10 mouse cellular contexts compared by ENCODE assay signal in the genomic region with DNA sequence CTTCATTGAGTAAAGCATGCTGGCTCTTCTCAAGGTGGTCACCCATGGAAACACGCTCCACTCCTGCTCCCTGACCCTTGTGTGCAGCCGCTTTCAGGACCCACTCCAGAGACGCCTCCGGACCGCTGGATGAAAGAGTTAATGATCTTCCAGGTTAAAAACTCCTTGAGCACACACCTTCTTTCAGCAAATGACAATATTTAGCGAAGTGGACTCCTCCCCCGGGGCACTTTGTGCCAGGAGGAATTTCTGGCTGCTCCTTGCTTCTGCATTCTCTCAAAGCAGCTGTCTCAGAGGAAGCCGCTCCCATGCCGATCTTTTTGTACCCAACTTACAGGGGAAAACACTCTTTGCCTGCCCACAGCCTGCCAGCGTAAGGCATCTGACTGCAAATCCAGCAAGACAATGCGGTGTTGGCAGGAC. TPM values are rescaled to one million over a fixed set of nuclear protein-coding genes. Genes with fewer than 3 reads are reported as not detected.
DNase-seq lines count a peak whose midpoint lies in the region; ATAC-seq and TF ChIP-seq lines count a peak whose summit lies in the region.
"Had no signal": no experiment of that assay in that cellular context is flagged by ENCODE, and none has a peak within 500 bp of the region (broad histone marks: within the 10 kb centered on the region; RNA-seq: fewer than 3 reads in every experiment).

No protein-coding gene starts in this region.

- DNase-seq in cerebellum, adult 11-12 months: peak; percentile 5
- no peak for DNase-seq in cerebellum, adult 11 months
- peak; percentile 17 to 23 for DNase-seq in left cerebral cortex, adult 18-20 months (ENCODE audit: low spot score in 2 of 2)
- no peak for DNase-seq in left cerebral cortex, adult 11 months (ENCODE audit: low spot score)
- peak; percentile 7 to 22 for DNase-seq in left cerebral cortex, postnatal 10 days (ENCODE audit: extremely low spot score in 1 of 2, low spot score in 2 of 2)
- peak; percentile 44 for DNase-seq in stomach, postnatal 0 days (ENCODE audit: low spot score)
- no peak for DNase-seq in adipocyte (ENCODE audit: low spot score)
- no peak for DNase-seq in thymus, postnatal 10 days (ENCODE audit: low spot score in 2 of 2)

- H3K36me3 ChIP-seq in stomach, postnatal 0 days (ENCODE audit: control insufficient read depth, insufficient read depth, low read length): no peaks in the 10 kb centered on the region

- H3K27ac ChIP-seq in stomach, postnatal 0 days (replicated peaks): no peak overlapping the region

- 0 out of 2 replicates have a peak overlapping the region, but pooled peaks have one; percentile 19 for H3K9ac ChIP-seq in stomach, postnatal 0 days (ENCODE audit: low read length)

- H3K4me1 ChIP-seq in stomach, postnatal 0 days (replicated peaks; ENCODE audit: control insufficient read depth, insufficient read depth): no peaks in the 10 kb centered on the region

- TF ChIP-seq CTCF in stomach, postnatal 0 days (IDR thresholded peaks at IDR 0.05; ENCODE audit: low read depth): no peak

- no peak overlapping the region for H3K4me3 ChIP-seq in stomach, postnatal 0 days (ENCODE audit: low read depth, low read length)

- no peaks in the 10 kb centered on the region for H3K9me3 ChIP-seq in stomach, postnatal 0 days (ENCODE audit: control insufficient read depth, low read length)

- peak; percentile 45; the same call in 1 of the 2 replicates for ATAC-seq in stomach, postnatal 0 days (ENCODE audit: low FRiP score, low TSS enrichment)

- 44% methylated on average over 11 of the region's 11 CpGs for WGBS in stomach, postnatal 0 days

- TF ChIP-seq EP300 in stomach, postnatal 0 days (optimal IDR thresholded peaks at IDR 0.05): no peak

- H3K27me3 ChIP-seq in stomach, postnatal 0 days (ENCODE audit: control insufficient read depth, insufficient read depth, low read length): no peaks in the 10 kb centered on the region

- peak overlapping the region; percentile 38 for H3K4me2 ChIP-seq in stomach, postnatal 0 days (replicated peaks; ENCODE audit: low read depth)

- intact Hi-C loops in left cerebral cortex, postnatal 10 days (cut with DNase I): no loop called here

RNA-seq across cellular contexts. Expression of gene Atp13a4, which starts 3.4 kb away (rescaled TPM):
- total RNA-seq in left cerebral cortex, adult 18-20 months (2021): 10 to 100 TPM in 1 of 2 experiments, 1 to 10 TPM in 1; 9.0 to 10.4 TPM
- 10 to 100 TPM in 1 of 2 experiments, 1 to 10 TPM in 1; 8.8 to 10.3 TPM for total RNA-seq in left cerebral cortex, postnatal 10 days (2021)
- polyA plus RNA-seq in stomach, postnatal 0 days (2015; fragmentation: Nextera tagmentation; extraction: Ambion mirVana): 1.5 and 1.7 TPM in 2 replicates
- total RNA-seq: gastrocnemius, adult 18-20 months had no signal
- polyA plus RNA-seq: limb, embryonic 11.5 days had no signal

RNA-seq across cellular contexts. Expression of gene Opa1, which starts 37.9 kb away (rescaled TPM):
- 100 to 1,000 TPM; 102 to 111 TPM for total RNA-seq in left cerebral cortex, adult 18-20 months (2021)
- total RNA-seq in left cerebral cortex, postnatal 10 days (2021): 100 to 1,000 TPM; 115 to 119 TPM
- 14.5 and 16.1 TPM in 2 replicates for polyA plus RNA-seq in stomach, postnatal 0 days (2015; fragmentation: Nextera tagmentation; extraction: Ambion mirVana)

Comparison
In these comparisons a context has a peak if more than half of its experiments do, and no peak if none do; other contexts are left out.
1. DNase-seq: peak in cerebellum, adult 11-12 months (single experiment), left cerebral cortex, adult 18-20 months (2 of 2), left cerebral cortex, postnatal 10 days (2 of 2) and stomach, postnatal 0 days (single experiment); none in cerebellum, adult 11 months (single experiment), left cerebral cortex, adult 11 months (single experiment), adipocyte (single experiment) and thymus, postnatal 10 days (0 of 2).